Mouse (Mus musculus): Measurements from ENCODE around the gene F2r.

- TF ChIP-seq POLR2A (IDR thresholded peaks at IDR 0.05; ENCODE audit: insufficient read length, low read depth) (no peak), USF1 (IDR thresholded peaks at IDR 0.05; ENCODE audit: low read depth) (no peak), MYOD1 (IDR thresholded peaks at IDR 0.05; ENCODE audit: control insufficient read depth in 1 of 3, insufficient read length in 2 of 3, low read depth in 2 of 3) (no peak), E2F4 (IDR thresholded peaks at IDR 0.05; ENCODE audit: insufficient read depth) (no peak), MYOG (IDR thresholded peaks at IDR 0.05; ENCODE audit: control insufficient read depth in 1 of 3, insufficient read depth in 1 of 3, insufficient read length in 2 of 3, low read depth in 2 of 3) (no peak), TCF3 (IDR thresholded peaks at IDR 0.05; ENCODE audit: insufficient read length, low read depth) (no peak)
Observed at GRCm38 (mm10) chr13:95616512-95616911, 1.8 kb downstream of the F2r start.

Measured in myocyte (in vitro differentiated cells).